Mouse (Mus musculus): ENCODE measurements around the gene Cphx3.
"Not testable (repeated sequence)": the region's sequence is repeated elsewhere in the genome, so short reads cannot be mapped to it uniquely, and the experiment has no call there.

DNA sequence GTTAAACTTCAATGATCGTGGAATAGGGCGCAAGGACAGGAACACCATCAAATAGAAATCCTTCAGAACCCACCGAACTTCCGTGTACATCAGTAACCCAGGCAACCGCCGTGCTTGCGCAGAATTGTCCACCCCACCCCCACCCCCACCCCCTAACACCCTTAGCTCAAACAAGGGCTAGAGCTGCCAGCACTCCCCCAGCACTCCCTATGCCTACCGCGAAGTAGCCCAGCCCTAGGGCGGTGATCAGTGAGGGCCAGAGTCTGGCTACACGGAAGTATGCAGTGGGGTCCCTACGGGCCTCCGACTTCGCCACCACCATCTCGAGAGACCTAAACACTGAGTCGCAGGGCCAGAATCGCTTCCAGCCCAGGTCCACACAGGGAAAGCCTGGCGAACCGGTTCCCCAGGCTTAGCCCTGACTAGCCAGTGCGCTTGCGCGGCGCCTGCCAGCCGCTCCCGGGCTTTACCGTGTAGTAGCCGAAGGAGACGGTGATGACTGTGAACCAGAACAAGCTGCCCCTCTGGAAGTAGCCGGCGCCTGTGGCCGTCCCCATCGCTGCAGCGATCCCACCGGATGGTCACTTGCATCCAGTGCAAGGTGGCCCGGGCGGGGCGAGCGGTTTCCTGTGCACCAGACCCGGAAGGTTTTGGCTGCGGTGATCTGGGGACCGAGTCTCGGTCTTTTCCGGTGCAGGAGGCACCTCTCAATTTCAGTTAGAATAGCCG lies 124.3 kb downstream of the Cphx3 start:
- not testable (repeated sequence) for TF ChIP-seq CTCF, EP300 (IDR thresholded peaks at IDR 0.05; ENCODE audit: low read depth)

Measured in heart, postnatal 0 days (tissue).